Mouse (Mus musculus) heart, postnatal 36 days (tissue): ENCODE data around the gene Adamts8. TPM values are rescaled to one million over a fixed set of nuclear protein-coding genes. Genes with fewer than 3 reads are reported as not detected.
A peak's percentile ranks its signal among the peaks of the same experiment; 100 is the strongest.

Source experiments
- DNase-seq, 2 experiments: peaks; one replicate each; pipeline ENCODE4 v3.0.0; 2021 to 2022
- intact Hi-C: fragments of 180-260 bp; cut with DNase I; formaldehyde crosslinking; loops from one replicate; pipeline ENCODE4 v1.15.1; 2025
- total RNA-seq, 2 experiments: library from RNA; stranded (reverse); gene quantifications; 2 replicates each; pipeline ENCODE4 v1.2.3; 2021

The Adamts8 gene
- total RNA-seq, 2 experiments from 2014 or later: 3.2 to 4.0 TPM

GRCm38 (mm10) chr9:30970001-30970400, 27.6 kb downstream of the Adamts8 start:
- no peak for DNase-seq
- intact Hi-C loops: no loop called here

DNA sequence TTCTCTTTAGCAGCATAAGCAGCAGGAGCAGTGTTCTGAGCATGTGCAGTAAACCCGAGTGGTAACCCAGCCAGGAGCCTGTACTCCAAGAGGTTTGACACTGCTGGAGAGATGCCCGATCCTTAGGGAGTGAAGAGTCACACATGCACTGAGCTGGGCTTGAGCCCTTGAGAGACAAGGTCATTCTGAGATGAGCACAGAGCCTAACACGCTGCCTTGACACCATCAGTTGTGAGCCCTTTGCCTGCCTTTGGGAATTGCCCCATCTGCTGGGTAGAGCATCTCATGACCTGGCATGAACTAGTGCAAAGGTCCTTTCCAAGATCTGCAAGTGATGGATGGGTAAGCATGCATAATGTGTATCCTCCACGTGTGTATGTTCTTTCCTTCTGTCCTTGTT, 29.6 kb downstream of the Adamts8 start:
- intact Hi-C loops: no loop called here
- peak in 1 of 2 experiments; percentile 11 for DNase-seq

DNA sequence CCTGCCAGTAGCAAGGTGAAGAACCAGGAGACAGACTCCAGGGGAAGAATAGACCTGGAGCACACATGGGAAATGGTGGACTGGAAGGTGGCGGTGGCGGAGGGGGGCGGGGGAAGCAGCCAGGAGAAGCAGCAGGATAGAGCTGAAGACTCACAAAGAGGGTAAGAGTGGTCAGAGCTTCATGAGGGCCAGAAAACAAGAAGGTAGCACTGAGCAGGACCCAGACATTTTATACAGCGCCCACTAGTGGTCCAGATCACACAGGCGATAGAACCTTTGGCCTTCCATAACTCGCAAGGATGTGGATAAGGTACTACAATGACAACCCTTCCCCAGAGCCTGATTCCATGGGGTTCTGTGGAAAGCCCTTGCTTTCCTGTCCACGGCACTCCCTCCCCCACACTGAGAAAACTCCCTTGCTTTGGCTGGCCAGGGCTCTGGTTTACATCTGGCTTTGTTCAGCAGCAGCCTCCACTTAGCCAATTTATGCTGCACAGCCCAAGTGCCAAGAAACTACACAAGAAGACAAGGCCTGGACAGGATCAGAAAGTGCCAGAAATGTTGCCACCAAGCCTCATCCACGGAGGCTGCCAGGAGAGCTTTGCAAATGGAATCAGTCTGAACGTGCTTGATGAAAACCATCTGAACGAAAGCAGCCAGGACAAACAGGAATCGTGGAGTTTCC, 34.1 kb downstream of the Adamts8 start:
- DNase-seq: no peak
- intact Hi-C loops: no loop called here

GRCm38 (mm10) chr9:30980467-30980866, 38.1 kb downstream of the Adamts8 start:
- intact Hi-C loops: no loop called here
- DNase-seq: no peak

GRCm38 (mm10) chr9:30985782-30986181, 43.4 kb downstream of the Adamts8 start:
- no peak for DNase-seq
- intact Hi-C loops: no loop called here

DNA sequence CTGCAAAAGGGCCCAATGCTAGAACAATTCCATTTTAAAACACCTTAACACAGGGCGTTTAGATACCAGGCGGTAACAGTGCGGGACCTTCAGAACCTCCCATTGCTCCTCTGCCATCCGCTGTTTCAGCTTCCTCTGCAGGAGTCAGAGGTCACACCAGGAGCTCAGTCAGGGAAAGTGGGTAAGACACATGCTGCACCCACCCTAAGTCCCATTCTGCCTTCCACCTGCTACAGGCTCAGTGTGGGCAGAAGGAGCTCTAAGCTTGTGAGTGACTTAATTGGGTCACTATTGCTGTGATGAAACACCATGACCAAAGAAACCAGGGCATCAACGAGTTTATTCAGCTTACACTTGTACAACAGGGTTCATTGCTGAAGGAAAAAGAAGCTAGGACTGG, 50.7 kb downstream of the Adamts8 start:
- intact Hi-C loops: no loop called here
- no peak for DNase-seq

DNA sequence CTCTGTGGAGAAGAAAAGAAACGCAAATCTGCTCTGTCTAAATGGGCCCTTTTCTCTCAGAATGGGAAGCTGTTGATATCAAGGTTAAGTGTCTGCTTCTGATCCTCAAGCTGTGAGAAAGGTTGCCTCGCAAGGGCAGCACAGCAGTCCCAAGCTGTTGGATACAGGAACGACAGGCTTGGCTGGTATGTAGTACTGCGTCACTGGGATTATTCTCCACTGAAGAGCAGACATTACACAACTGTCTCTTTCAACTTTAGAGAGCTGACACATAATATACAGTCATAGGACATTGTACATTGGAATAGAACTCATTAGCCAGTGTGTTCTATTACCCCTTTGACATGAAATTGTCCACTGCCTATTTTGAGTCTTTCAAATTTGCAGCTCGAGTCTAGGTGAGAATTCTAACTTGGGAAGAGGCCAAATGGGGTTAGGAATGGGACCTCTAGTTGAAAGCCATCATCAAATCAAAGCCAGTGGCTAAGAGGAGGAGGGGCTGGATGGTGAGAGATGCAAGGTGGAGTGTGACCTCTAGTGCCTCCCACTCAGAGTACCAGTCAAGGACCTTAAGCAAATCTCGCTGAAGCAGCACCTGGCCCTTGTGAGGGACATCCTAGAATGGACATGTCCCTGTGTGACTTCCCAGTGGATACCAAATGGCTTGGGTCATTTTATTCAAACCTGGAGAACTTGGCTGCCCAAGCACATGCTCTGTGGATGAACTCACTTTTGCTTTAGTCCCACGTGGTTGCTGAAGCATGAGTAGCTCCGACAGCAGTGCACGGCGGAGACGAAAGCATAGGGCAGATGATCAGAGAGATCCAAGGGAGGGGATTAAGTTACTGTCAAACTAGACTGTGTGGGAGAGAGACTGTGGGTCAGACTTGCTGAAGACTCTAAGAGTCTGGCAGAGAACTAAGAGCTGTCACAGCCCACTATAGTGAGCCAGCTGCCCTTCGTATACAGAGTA, 54.5 kb downstream of the Adamts8 start:
- DNase-seq: no peak
- intact Hi-C loops: no loop called here

DNA sequence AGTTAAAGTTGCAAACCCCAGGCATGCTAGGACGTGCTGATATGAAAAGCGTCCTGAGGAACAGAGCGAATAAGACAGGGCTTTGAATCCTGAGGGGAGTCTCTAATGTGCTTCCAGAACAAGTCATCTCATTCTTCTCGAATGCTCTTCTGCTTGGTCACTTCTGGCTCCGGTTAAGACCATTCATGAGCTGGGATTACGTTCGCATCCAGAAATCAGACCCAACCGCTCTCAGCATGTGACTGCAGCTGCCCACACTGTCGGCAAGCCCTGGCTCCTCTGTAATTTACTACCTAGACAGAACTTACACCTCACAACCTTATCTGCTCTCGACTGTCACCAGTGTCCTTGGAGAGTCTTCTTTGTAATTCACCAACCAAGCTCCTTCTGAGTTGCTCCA, 58.3 kb downstream of the Adamts8 start:
- no peak for DNase-seq

GRCm38 (mm10) chr9:31002528-31002927, 60.2 kb downstream of the Adamts8 start:
- intact Hi-C loops: no loop called here

More for the DNA sequence above, 58.3 kb downstream of the Adamts8 start:
- intact Hi-C loops: no loop called here

DNA sequence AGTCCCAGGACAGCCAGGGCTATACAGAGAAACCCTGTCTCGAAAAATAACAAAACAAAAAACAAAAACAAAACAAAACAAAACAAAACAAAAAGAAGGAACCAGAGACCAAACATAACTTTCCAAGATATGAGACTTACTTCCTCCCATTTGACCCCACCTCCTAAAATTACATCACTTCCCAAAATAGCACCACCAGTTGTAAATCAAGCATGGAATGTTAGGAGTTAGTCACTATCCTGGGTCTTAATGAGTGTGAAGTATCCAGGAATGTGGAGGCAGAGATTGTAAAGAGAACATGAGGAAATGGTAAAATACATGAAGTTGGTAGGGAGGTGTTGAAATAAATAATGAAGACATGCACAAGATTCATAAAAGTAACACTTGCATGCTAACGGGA, 67.0 kb downstream of the Adamts8 start:
- intact Hi-C loops: no loop called here
- no peak for DNase-seq

More at GRCm38 (mm10) chr9:31002528-31002927, 60.2 kb downstream of the Adamts8 start:
- no peak for DNase-seq

DNA sequence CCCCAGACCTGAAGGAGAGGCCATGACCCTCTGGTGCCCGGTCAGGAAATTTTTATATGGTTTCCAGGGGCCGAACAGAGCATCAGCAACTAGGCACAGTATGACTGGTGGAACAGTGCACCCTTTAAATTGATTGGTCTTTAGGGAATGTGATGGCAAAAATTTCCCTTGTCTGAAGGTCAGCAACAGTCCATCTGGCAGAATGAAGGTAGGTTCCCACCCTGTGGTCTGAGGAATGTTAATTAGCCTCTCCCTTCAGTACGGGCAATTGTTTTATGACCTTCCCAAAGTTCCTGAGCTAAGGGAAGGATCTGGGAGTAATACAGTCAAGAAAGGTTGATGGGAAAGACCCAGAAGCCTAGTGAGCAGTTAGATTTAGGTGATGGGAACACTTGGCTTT, 67.7 kb downstream of the Adamts8 start:
- no peak for DNase-seq
- intact Hi-C loops: no loop called here

- DNase-seq: no peak
- intact Hi-C loops: no loop called here
Measured at GRCm38 (mm10) chr9:31010749-31011148, 68.4 kb downstream of the Adamts8 start.

- DNase-seq: peak in 1 of 2 experiments; percentile 9
- intact Hi-C loops: no loop called here
Measured at GRCm38 (mm10) chr9:31011533-31011932, 69.2 kb downstream of the Adamts8 start.

GRCm38 (mm10) chr9:31012674-31013073, 70.3 kb downstream of the Adamts8 start:
- intact Hi-C loops: no loop called here

DNA sequence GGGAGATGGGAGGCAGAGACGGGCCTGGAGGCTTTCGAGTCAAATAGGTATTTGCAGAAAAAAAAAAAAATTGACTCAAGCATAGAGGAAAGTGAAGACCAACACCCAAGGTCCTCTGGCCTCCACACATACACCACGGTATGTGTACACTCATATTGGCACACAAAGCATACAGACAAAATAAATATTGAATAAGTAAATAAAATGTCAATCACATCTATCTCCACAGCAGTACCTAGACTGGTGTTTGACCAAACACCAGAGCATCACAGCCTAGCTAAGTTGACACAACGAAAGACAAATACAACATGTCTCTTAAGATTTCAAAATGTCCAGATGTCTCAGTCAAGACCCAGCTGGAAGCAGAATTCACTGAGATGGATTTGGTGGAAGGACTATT, 71.1 kb downstream of the Adamts8 start:
- DNase-seq: no peak
- intact Hi-C loops: no loop called here

More at GRCm38 (mm10) chr9:31012674-31013073, 70.3 kb downstream of the Adamts8 start:
- no peak for DNase-seq

Other genes with a start within 250 kb of the Adamts8 start
- 1 to 10 TPM; 5.5 to 7.0 TPM for gene Adamts15, start 20.1 kb upstream of the Adamts8 start, total RNA-seq
- 10 to 100 TPM; 38.0 to 39.8 TPM for gene Zbtb44, start 88.1 kb downstream of the Adamts8 start, total RNA-seq
- gene St14, start 189.3 kb downstream of the Adamts8 start, total RNA-seq: under 1 TPM; 0.38 to 0.61 TPM